Mouse (Mus musculus): ENCODE results near the gene Tdrd3. TPM values are rescaled to one million over a fixed set of nuclear protein-coding genes. Genes with fewer than 3 reads are reported as not detected.

The Tdrd3 gene
- polyA plus RNA-seq, 1 experiment from 2014 or later, result 24.5 TPM

GRCm38 (mm10) chr14:87569471-87569870 lies 153.0 kb downstream of the Tdrd3 start:
- peaks cover 5% of the 10 kb centered on the region; the same call in 1 of the 2 replicates for H3K4me1 ChIP-seq (replicated peaks; ENCODE audit: control insufficient read depth, insufficient read depth, low read length)
- H3K4me3 ChIP-seq (ENCODE audit: low read length), result no peak overlapping the region
- H3K27ac ChIP-seq (ENCODE audit: low read length), result no peak overlapping the region
- H3K4me2 ChIP-seq (ENCODE audit: low read depth, low read length), result no peak overlapping the region
- H3K36me3 ChIP-seq (ENCODE audit: control insufficient read depth, insufficient read depth, low read length), result no peaks in the 10 kb centered on the region
- no peak for ATAC-seq (ENCODE audit: low read depth)
- H3K9me3 ChIP-seq (ENCODE audit: control insufficient read depth, low read length), result no peaks in the 10 kb centered on the region
- no peak overlapping the region for H3K9ac ChIP-seq (ENCODE audit: low read length)
- 84% methylated on average over 2 of the region's 2 CpGs for WGBS
- H3K27me3 ChIP-seq (ENCODE audit: control insufficient read depth, insufficient read depth, low read depth, low read length), result no peaks in the 10 kb centered on the region

GRCm38 (mm10) chr14:87572453-87572852 lies 156.0 kb downstream of the Tdrd3 start:
- 42% methylated on average over 5 of the region's 5 CpGs for WGBS
- ATAC-seq (ENCODE audit: low read depth), result no peak
- H3K36me3 ChIP-seq (ENCODE audit: control insufficient read depth, insufficient read depth, low read length), result no peaks in the 10 kb centered on the region
- H3K4me3 ChIP-seq (ENCODE audit: low read length), result no peak overlapping the region
- no peaks in the 10 kb centered on the region for H3K9me3 ChIP-seq (ENCODE audit: control insufficient read depth, low read length)
- H3K9ac ChIP-seq (ENCODE audit: low read length), result no peak overlapping the region
- H3K4me1 ChIP-seq (replicated peaks; ENCODE audit: control insufficient read depth, insufficient read depth, low read length), result peaks cover 5% of the 10 kb centered on the region; the same call in 1 of the 2 replicates
- no peak overlapping the region for H3K27ac ChIP-seq (ENCODE audit: low read length)
- H3K4me2 ChIP-seq (ENCODE audit: low read depth, low read length), result no peak overlapping the region
- no peaks in the 10 kb centered on the region for H3K27me3 ChIP-seq (ENCODE audit: control insufficient read depth, insufficient read depth, low read depth, low read length)

- H3K4me1 ChIP-seq (replicated peaks; ENCODE audit: control insufficient read depth, insufficient read depth, low read length), result no peaks in the 10 kb centered on the region
- H3K9me3 ChIP-seq (ENCODE audit: control insufficient read depth, low read length), result no peaks in the 10 kb centered on the region
- no peaks in the 10 kb centered on the region for H3K27me3 ChIP-seq (ENCODE audit: control insufficient read depth, insufficient read depth, low read depth, low read length)
- H3K27ac ChIP-seq (ENCODE audit: low read length), result no peak overlapping the region
- H3K4me3 ChIP-seq (ENCODE audit: low read length), result no peak overlapping the region
- no peak overlapping the region for H3K4me2 ChIP-seq (ENCODE audit: low read depth, low read length)
- H3K9ac ChIP-seq (ENCODE audit: low read length), result no peak overlapping the region
- 81% methylated on average over 3 of the region's 3 CpGs for WGBS
- no peak for ATAC-seq (ENCODE audit: low read depth)
- H3K36me3 ChIP-seq (ENCODE audit: control insufficient read depth, insufficient read depth, low read length), result no peaks in the 10 kb centered on the region
Measured at GRCm38 (mm10) chr14:87582610-87583009, 166.2 kb downstream of the Tdrd3 start.
